Mouse (Mus musculus) cerebellum, adult 8-10 months (tissue): ENCODE measurements around the gene Pofut2.

Experiments used
- DNase-seq: peaks from one replicate; pipeline ENCODE4 v3.0.0; 2022

Gene Pofut2

GRCm38 (mm10) chr10:77258704-77259621, at the start of gene Pofut2:
Gene Pofut2, plus strand, starts transcription at chr10:77259218.
- DNase-seq = peak; percentile 93

- no peak for DNase-seq
These were observed 49.8 kb upstream of the Pofut2 start for GRCm38 (mm10) chr10:77209261-77209660.

- no peak for DNase-seq
These were observed 48.4 kb upstream of the Pofut2 start for GRCm38 (mm10) chr10:77210666-77211065.

- no peak for DNase-seq
These were observed 47.9 kb upstream of the Pofut2 start for GRCm38 (mm10) chr10:77211116-77211570.

- DNase-seq = no peak
These were observed 46.5 kb upstream of the Pofut2 start for GRCm38 (mm10) chr10:77212354-77213120.

GRCm38 (mm10) chr10:77213483-77213882, 45.5 kb upstream of the Pofut2 start:
- DNase-seq = no peak

- no peak for DNase-seq
These were observed 44.4 kb upstream of the Pofut2 start for GRCm38 (mm10) chr10:77214586-77214985.

- no peak for DNase-seq
These were observed 43.4 kb upstream of the Pofut2 start for GRCm38 (mm10) chr10:77215641-77216040.

- DNase-seq = no peak
These were observed 42.7 kb upstream of the Pofut2 start for GRCm38 (mm10) chr10:77216313-77216712.

GRCm38 (mm10) chr10:77217155-77217731, 41.8 kb upstream of the Pofut2 start:
- DNase-seq = no peak

- no peak for DNase-seq
These were observed 41.0 kb upstream of the Pofut2 start for GRCm38 (mm10) chr10:77218059-77218458.

GRCm38 (mm10) chr10:77219411-77220025, 39.5 kb upstream of the Pofut2 start:
- no peak for DNase-seq

GRCm38 (mm10) chr10:77221108-77221507, 37.9 kb upstream of the Pofut2 start:
- DNase-seq = no peak

- no peak for DNase-seq
These were observed 36.0 kb upstream of the Pofut2 start for GRCm38 (mm10) chr10:77222963-77223552.

- no peak for DNase-seq
These were observed 34.6 kb upstream of the Pofut2 start for GRCm38 (mm10) chr10:77224390-77224789.

GRCm38 (mm10) chr10:77225414-77225813, 33.6 kb upstream of the Pofut2 start:
- no peak for DNase-seq

- DNase-seq = no peak
These were observed 32.9 kb upstream of the Pofut2 start for GRCm38 (mm10) chr10:77225995-77226688.

GRCm38 (mm10) chr10:77226691-77227367, 32.2 kb upstream of the Pofut2 start:
- DNase-seq = no peak

- no peak for DNase-seq
These were observed 31.7 kb upstream of the Pofut2 start for GRCm38 (mm10) chr10:77227368-77227723.

- no peak for DNase-seq
These were observed 29.1 kb upstream of the Pofut2 start for GRCm38 (mm10) chr10:77229609-77230595.
